Mouse (Mus musculus) liver (tissue): ENCODE results near the gene Wdr89.
"Not testable (repeated sequence)": the region's sequence is repeated elsewhere in the genome, so short reads cannot be mapped to it uniquely, and the experiment has no call there.

Source experiments
- DNase-seq: peaks from one replicate; pipeline ENCODE4 v3.0.0-alpha.2; 2020; ENCODE audit warnings: mixed read lengths

Wdr89 gene

DNA sequence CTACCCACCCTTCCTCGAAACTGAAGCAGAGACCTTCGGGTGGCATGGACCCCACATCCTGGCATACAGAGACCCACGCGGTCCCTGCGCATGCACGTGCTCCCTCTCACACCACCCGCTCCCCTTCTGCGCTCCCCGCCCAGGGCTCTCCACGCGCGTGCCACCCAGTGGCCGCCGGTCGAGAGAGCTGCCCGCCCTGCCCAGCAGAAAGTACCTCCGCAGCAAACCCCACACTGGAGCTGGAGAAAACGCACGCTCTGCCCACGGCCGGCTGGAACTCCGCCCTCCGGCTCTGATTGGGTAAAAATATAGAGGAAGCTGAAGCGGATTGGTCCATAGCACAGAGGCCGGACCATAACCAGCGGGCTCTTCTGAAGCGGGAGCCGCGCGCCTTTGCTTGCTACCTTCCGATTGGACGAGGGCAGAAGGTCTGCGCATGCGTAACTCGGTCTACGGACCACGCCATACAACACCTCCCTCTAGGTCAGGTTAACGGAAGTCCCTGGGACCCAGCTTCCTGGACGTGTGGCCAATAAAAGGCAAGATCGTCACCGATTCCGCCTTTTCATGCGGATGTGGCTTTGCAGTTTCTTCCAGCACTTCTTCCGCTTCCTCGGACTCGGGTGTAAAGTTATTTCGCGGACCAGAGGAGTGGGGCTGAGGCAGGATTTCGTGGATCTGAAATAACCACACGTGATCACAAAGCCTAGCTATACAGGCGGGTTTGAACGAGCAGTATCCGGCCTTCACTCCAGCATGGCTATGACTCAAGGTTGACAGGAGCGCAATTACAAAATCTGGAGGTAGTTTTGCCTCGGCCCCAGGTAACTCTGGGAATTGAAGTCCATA is at the start of gene Wdr89:
Gene Wdr89 (minus strand): TSS at position 280 of the 849 bp plus-strand sequence.
- DNase-seq = peak; percentile 100

DNA sequence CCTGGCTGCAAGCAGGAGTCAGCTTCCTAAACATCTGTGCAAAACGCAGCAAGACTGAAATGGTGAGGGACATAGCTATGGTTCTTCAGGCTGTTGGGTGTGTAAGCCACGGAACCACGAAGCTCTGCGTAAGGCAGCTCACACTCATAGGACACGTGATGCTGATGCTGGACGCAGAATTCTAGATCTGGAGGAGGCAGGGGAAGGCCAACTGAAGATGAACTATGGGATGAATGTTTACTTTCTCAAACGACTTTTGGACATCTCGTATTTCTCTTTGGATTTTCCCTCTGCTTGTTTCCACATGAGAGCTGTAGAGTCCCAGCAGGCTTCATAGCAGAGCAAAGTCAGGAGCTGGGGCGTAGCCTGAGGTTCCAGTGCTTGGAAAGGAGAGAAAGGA is 44.3 kb upstream of the Wdr89 start:
- no peak for DNase-seq

DNA sequence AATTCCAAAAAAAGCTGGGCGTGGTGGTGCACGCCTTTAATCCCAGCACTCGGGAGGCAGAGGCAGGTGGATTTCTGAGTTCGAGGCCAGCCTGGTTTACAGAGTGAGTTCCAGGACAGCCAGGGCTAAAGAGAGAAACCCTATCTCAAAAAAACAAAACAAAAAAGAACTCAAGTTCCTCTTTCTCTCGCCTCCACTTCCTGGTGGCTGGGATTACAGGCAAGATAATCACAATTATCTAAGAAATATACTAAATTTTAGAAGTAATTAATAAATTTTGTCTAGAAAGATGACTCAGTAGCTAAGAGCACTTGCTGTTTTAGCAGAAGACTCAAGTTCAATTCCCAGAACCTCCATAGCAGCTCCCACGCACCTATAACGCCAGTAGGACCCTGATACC is 43.6 kb upstream of the Wdr89 start:
- not testable (repeated sequence) for DNase-seq

DNA sequence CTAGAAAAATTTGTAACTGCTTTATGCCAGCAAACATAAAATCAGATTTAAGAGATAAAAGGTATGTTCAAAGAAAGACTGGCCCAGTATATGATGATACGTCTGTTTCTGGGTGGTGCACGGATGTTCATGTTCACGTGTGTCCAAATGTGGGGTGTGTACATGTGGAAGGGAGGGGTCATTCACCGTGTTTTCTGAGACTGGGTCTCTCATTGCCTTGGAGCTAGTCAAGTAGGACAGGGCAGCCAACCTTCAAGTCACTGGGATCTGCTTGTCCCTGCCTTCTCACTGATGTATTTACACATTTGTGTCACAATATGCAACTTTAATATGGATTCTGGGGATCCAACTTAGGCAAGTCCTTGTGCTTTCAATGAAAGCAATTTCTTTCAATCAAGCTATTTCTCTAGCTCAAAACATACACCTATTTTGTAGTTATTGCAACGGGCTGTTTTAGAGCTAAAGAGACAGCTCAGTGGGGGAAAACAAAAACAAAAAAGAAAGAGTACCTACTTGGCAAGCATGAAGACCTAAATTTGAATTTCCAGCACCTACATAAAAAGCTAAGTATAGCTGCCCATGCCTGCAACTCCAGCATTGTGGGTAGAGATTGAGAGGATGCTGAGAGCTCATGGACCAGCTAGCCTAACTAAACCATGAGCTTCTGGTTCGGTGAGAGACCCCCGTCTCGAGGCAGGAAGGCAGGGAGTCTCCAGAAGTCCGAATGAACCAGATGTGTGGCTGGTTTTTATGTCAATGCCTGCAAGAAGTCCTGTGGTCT is 41.4 kb upstream of the Wdr89 start:
- no peak for DNase-seq

DNA sequence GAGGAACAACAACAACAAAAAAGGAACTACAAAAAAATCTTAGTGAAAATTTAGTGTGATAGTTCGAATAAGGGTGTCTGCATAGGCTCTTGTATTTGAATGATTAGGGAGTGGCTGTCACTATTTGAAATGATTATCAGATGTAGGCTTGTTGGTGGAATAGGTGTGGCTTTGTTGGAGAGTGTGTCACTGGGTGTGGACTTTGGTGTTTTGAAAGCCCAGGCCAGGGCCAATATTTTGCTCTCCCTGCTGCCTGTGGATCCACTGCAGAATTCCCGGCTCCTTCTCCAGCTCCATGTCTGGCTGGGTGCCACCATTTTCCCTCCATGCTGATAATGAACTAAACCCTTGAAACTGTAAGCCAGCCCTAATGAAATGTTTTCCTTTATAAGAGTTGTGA is 40.2 kb upstream of the Wdr89 start:
- no peak for DNase-seq

DNA sequence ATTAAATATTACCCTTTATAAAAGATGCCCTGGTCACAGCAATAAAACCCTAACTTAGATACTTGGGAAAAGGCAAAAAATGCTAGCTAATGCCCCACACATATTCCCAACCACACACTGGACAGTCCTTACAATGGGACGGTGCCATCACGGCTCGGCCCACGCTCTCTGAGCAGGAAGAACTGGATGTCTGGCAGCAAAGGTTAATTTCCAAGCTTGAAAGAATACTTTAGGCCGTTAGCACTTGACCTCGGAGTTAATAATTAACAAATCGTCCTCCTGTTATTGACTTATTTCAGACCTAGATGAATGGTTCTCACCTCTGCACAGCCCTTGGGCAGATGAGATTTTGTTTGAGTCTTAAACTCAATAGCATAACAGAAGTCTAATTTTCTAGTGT is 37.3 kb upstream of the Wdr89 start:
- no peak for DNase-seq

DNA sequence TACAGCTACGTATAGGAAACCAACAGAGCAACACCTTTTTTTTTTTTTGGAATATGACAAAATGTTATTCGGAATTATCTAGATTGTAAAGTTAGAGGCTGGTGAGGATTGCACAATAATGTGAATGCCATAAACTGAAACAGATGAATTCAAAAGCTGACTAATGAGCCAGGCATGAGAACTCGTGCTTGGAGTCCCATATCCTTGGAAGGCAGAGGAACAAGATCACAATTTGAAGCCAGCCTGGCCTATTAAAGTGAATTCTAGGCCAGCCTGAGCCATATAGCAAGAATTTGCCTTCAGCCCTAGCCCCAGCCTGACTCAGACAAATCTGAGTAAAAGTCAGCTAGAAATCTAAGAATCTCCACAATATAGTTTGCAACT is 33.4 kb upstream of the Wdr89 start:
- DNase-seq = no peak

DNA sequence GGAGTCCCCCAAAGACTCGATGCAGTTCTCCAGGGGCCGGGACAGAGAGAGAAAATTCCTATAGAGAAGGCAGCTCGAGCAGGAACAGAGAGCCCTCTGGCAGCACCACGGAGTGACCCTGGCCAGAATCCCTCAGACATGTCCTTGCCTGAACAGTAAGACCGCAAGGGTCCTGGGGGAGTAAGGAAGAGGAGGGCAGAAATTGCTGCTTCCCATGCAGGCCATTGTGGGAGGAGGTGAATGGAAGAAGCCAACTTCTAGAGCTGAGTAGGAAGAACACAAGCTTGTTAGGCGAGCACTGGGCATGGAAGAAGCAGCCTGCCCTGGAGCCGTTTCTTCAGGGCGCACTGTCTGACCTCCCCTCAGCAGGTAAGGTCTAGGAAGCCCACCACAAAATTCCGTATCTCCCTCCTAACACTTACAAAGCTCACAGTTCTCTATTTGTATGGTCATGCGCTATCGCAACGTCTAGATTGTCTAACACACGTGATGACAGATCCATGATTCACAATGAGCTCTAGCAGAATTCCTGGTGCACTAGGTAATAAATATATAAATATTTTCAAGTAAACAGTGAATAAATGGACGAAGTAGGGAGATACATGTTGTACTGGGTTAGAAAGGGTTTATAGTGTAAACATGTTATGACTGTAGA is 32.9 kb upstream of the Wdr89 start:
- no peak for DNase-seq

DNA sequence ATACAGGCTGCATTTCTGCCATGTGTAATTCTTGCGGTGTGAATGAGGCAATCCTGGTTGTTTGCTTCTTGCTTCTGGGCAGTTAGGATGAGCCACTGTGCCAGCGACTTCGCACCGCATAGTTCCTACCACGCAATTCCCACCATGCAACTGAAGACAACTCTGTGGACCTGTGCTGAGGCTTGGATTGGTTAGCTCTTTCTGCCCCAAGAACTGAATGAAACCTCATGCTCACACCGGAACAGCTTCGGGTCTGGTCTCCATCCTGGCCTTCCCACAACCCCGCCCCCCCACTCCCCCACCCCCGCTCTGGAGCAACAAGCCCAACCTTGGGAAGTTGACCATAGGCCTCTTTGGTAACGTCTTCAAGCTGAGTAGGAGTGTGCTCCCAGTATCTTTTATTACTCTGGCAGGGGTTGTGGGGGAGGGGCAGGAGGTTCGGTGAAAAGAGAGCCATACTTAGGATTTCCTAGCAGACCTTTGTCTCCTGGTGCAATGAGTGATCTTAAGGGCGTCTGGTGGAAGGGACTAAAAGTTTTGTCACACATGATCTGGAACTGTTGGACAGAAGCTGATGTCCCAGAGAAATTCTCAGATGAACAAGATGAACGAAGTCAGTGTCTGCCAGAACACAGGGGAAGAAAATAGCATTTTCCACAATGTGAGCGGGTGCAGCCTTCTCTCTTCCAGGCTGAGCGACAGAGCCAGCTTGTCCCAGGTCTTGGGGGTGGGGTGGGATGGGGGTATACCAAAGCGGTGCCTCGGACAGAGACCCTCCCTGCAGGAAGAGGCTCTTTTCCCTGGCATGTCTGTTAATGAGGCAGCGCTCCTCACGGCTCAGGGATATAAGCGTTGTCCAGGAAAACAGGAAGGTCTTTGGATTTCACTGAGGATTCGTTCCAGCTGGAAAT is 32.1 kb upstream of the Wdr89 start:
- peak; percentile 18 for DNase-seq

DNA sequence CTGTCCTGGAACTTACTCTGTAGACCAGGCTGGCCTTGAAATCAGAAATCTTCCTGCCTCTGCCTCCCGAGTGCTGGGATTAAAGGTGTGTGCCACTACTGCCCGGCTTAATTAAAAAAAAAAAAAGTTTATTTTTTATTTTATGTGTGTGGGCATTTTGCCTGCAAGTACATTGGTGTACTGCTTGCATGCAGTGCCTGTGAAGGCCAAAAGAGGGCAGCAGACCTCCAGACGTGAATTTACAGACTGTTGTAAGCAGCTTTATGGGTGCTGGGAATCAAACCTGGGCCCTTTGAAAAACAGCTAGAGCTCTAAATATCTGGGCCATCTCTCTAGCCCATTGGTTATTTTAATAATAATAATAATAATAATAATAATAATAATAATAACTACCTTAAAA is 29.4 kb upstream of the Wdr89 start:
- no peak for DNase-seq

DNA sequence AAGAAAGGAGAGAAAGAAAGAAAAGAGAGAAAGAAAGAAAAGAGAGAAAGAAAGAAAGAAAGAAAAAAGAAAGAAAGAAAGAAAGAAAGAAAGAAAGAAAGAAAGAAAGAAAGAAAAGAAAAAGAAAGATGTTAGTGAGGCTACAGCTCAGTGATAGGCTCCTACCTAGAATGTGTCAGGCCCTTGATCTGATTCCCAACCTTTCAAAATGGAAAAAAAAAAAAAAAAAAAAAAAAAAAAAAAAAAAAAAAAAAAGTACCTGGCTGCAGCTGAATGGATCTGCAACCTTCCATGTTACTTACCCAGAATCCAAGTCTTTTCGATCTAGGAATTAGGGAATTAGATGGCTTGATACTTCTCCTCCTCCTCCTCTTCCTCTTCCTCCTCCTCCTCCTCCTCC is 26.5 kb upstream of the Wdr89 start:
- not testable (repeated sequence) for DNase-seq

DNA sequence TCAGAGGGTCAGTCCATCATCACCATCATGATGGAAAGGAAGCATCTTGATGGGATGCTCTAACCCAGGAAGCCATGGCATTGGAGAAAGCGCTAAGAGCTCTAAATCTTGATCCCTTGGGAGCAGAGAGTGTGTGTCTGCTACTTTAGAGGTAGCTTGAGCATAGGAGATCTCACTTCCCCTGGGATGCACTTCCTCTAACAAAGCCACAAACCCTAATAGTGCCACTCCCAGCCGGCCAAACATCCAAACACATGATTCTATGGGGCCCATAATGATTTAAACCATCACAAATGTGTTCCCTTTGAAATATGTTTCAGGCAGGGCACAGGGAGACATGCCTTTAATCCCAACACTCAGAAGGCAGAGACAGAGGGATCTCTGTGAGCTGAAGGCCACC is 19.7 kb upstream of the Wdr89 start:
- DNase-seq = no peak

DNA sequence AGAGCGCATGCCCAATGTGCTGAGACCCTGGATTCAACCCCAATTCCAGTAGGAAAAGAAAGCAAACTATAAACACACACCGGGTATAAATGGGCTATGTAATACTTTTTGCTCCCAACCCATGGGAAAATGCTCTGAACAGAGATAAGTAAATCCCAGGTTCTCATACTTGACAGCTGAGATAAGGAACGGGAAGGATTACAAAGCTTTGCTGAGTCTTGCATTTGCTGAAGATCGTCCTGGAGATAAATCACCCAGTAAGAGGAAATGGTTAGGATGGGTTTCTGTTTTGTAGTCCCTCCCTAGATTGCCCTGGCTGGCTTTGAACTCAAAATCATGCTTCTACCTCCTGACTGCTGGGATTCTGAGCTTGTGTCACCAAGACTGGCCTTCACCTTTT is 18.0 kb upstream of the Wdr89 start:
- DNase-seq = no peak

DNA sequence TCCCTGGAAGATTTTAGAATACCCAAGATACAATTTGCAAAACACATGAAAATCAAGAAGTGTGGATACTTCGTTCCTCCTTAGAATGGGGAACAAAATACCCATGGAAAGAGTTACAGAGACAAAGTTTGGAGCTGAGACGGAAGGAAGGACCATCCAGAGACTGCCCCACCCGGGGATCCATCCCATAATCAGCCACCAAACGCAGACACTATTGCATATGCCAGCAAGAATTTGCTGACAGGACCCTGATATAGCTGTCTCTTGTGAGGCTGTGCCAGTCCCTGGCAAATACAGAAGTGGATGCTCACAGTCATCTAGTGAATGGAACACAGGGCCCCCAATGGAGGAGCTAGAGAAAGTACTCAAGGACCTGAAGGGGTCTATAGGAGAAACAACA is 14.7 kb upstream of the Wdr89 start:
- DNase-seq = not testable (repeated sequence)

DNA sequence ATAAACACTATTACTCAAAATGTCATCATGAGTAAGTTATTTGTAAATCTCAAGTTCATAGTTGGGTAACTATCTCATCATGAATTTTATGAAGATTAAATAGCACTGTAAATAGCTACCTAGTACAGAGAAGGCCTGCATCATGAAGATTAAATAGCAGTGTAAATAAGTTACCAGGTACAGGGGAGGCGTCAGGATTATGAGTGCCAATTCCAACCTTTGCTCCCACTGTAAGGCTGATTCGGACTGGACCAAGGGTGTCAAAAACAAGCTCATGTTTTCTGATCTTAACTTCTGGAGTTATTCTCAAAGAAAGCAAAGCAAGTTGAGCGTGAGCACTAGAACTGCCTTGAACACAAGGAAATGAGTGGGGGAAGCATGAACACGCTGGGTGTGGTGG is 14.3 kb upstream of the Wdr89 start:
- DNase-seq = no peak

DNA sequence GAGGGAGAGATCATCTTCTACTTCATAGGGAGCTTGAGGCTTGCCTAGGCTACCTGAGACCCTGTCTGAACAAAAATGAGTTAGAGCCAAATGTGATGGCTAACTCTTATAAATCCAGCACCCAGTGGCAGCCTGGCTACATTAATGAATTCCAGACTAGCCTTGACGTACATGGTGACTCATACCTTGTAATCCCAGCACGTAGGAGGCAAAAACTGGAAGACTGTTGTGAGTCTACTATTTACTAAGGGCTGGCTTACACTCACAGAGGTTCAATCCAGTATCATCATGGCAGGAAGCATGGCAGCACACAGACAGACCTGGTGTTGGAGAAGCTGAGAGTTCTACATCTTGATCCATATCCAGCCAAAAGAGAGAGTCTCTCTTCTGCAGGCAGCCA is 13.5 kb upstream of the Wdr89 start:
- no peak for DNase-seq

DNA sequence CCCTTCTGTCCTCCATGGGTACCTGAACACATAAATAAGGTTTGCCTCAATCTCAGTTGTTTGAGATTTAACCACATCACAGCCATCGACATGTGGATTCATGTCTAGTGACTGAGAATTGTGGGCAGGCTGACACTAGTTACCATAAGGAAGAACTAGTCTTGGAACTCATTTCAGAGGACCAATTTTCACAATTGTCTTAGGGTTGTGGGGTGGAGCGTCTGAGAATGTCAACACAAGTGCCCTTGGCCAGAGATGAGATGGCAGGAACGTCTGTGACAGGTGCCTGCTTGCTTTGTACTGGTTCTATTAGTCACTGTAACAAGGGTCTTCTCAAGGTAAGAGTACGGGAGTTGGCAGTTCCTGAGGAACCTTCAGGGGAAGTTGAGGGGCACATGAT is 11.8 kb upstream of the Wdr89 start:
- DNase-seq = no peak

DNA sequence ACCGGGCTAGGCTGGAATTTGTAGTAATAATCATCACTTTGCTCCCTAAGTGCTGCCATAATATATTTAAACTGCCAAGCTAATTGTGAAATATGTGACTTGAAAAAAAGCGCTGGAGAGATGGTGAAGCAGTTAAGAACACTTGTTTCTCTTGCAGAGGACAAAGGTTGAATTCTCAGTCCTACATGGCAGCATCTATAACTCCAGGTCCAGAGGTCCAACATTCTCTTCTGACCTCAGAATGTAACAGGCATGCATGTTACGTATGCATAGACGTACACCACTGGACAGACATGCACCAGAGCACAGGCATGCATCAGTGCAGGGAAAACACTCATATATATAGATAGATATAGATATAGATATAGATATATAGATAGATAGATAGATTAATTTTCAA is 9.1 kb upstream of the Wdr89 start:
- DNase-seq = no peak

DNA sequence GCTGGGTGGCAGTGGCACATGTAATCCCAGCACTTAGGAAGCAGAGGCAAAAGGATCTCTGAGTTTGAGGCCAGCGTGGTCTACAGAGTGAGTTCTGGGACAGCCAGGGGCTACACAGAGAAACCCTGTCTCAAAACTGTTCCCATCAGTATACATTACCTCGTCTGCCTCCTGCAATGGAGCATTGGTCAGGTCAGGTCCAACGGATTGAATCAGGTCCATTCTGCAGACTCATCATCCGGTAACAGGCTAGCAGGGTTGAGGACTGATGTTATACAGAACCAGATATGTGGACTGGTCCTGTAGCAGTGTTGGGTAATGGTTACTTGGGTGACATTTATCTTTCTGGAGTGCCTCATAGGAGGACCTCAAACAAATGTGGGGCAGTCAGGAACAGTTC is 3.3 kb upstream of the Wdr89 start:
- DNase-seq = no peak

DNA sequence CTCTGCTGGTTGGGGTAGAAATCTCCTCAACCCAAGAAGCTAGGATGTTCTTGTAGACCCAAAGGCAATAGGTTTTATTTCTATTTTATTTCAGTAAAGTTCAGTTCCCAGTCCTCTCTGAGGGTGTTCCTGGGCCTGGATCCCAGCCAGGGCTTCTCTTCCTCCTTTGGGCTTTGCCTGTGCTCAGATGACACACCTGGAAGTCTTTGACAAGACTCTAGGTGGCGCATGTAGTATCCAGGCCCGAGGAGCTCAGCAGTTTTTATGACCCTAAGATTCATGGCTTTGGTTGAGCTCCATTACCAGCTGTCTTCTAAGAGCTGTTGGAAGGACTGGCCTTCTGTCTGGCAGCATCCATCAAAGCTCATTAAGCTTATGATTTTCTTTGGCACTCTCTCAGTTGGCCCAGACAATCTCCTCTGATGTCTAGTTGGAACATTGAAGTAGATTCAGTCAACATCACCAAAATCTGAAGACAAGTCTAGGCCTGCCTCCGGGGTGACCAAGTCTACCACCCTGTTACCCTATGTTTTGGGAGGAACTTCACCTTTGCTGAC is 2.5 kb upstream of the Wdr89 start:
- no peak for DNase-seq

DNA sequence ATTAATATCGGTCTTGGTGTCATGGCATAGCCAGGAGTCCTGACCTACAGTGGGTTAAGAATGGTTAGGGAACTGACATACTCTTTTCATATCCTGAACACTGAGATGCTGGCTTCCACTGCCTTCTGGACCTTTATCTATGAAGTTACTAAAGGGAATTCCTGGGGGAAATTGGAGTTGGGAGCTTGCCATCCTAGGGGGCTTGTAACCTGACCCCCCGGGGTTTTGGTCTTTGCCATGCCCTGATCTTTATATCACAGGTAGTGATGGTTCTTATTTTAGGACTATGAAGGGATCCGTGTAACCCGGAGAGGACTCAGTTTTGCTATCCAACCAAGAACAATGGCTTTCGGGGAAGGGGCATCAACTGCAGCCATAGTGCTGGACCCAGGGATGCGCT is 1.3 kb upstream of the Wdr89 start:
- no peak for DNase-seq

DNA sequence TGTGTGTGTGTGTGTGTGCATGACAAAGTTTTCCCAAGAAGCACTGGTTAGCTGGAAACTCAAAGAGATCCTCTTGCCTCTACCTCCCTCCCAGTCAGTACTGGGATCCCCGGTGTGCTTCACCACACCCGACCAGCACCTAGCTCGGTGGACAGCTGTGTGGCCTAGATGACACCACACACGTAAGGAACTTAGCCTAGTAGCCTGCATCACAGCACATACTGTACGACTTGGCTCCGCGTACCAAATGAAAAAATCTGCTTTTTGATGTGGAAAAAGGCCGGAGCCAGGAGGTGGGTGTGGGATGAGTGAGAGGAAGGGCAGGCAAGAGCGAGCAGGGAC is 450 bp downstream of the Wdr89 start:
- DNase-seq = peak; percentile 60

DNA sequence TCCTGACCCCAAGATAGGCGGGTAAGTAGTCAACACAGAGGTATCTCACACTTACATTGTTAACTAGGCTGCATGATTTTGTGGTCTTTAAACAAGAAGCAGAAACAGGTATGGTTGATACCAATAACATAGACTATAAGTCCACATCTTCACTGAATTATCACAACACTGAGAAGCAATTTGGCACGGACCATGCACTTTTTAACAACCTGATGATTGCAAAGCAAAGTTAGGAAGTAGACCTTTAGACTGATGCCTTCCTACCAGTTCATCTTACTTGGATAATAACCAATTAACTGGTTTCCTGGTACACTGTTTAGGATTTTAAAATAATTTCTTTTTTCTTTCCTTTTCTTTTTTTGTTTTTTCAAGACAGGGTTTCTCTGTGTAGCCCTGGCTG is 1.1 kb downstream of the Wdr89 start:
- DNase-seq = no peak
